Mouse (Mus musculus) midbrain, embryonic 16.5 days (tissue): ENCODE measurements at regions not wholly inside any gene's neighbourhood (a gene's known extent, or its start where the extent isn't known, plus 50 kb on each side); places are given as distances from the start of the nearest gene placed in this dataset.

Source experiments
- ATAC-seq: fragments of 200-750 bp; cut with Nextera tagmentation; 2 replicates; pipeline ENCODE4 v1.8.0; 2017; ENCODE audit warnings: moderate TSS enrichment
- H3K27ac ChIP-seq: fragments of 300-500 bp; sonication (generic); 2 replicates; pipeline ENCODE4 v1.5.1; 2014; ENCODE audit warnings: mild to moderate bottlenecking, low read length, mixed read lengths
- H3K27me3 ChIP-seq: fragments of 300-500 bp; sonication (generic); 2 replicates; pipeline ENCODE4 v1.6.1; 2014; ENCODE audit warnings: low read depth, low read length, mixed read lengths; ENCODE audit not compliant: control insufficient read depth, insufficient read depth
- H3K36me3 ChIP-seq: fragments of 300-500 bp; sonication (generic); 2 replicates; pipeline ENCODE4 v1.6.1; 2014; ENCODE audit warnings: mild to moderate bottlenecking, low read length, moderate library complexity, mixed read lengths; ENCODE audit not compliant: control insufficient read depth, insufficient read depth
- H3K4me1 ChIP-seq: fragments of 300-500 bp; sonication (generic); 2 replicates; pipeline ENCODE4 v1.6.1; 2014; ENCODE audit warnings: mild to moderate bottlenecking, low read length, mixed read lengths; ENCODE audit not compliant: control insufficient read depth, insufficient read depth
- H3K4me2 ChIP-seq: fragments of 300-500 bp; sonication (generic); 2 replicates; pipeline ENCODE4 v1.6.1; 2014; ENCODE audit warnings: mild to moderate bottlenecking, low read length, mixed read lengths
- H3K4me3 ChIP-seq: fragments of 300-500 bp; sonication (generic); 2 replicates; pipeline ENCODE4 v1.5.1; 2014; ENCODE audit warnings: low read depth, mild to moderate bottlenecking, low read length, moderate library complexity, mixed read lengths
- H3K9ac ChIP-seq: fragments of 300-500 bp; sonication (generic); 2 replicates; pipeline ENCODE4 v1.6.1; 2014; ENCODE audit warnings: low read depth, low read length, mixed read lengths
- H3K9me3 ChIP-seq: fragments of 300-500 bp; sonication (generic); replicated peaks from 2 replicates; pipeline ENCODE4 v1.6.1; 2014; ENCODE audit warnings: mild to moderate bottlenecking, low read length, mixed read lengths; ENCODE audit not compliant: control insufficient read depth, poor library complexity, severe bottlenecking
- WGBS: fragments of 180-500 bp; shearing (Covaris S2); extraction: QIAGEN DNeasy Blood & Tissue Kit; methylation state at CpG from one replicate; pipeline ENCODE4 v1.1.7; 2014; 5-methylcytosine and 5-hydroxymethylcytosine counted together

DNA sequence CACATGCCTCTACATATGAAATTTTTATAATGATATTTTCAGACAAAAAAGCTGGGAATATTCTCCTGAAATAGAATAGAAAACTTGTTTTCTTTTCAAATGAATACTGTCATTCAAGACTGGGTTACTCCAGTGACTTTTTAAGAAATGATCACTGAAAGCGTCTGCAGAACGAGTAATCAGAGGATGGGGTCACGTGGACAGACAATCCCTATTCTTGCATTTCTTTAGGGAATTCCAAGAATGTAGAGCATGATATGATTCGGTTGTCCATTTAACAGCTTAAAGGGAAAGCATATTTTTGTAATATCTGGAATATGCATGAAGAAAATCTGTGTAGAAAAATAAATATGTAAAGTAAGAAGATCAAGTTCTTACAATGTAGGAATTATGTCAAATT lies 65.6 kb downstream of the 4933402N22Rik start:
- Histone ChIP-seq H3K4me1 (no peaks in the 10 kb centered on the region), H3K9me3 (no peaks in the 10 kb centered on the region), H3K27me3 (no peaks in the 10 kb centered on the region), H3K9ac (no peak overlapping the region), H3K27ac (no peak overlapping the region), H3K36me3 (no peaks in the 10 kb centered on the region), H3K4me3 (no peak overlapping the region), H3K4me2 (no peak overlapping the region)
- 66% methylated on average over 4 of the region's 4 CpGs for WGBS
- ATAC-seq = no peak

DNA sequence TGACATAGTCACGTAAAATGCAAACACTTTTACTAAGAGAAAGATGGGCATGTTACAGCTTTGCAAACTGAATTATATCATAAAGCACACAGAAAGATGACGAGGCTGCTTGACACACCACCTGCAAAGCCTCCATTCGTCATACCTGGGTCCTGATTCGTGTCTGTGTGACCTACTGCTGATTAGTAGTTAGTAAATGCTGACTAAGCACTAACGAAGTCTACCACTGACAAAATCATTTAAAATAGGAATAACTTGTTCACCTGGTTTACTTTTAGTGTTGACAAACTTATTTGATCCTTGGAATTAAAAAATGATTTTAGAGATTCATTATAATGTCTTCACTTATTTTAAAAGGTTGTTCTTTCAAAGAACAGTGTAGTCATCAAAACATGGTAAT lies 71.3 kb downstream of the 4933402N22Rik start:
- no peak overlapping the region for H3K4me3 ChIP-seq
- ATAC-seq = no peak

DNA sequence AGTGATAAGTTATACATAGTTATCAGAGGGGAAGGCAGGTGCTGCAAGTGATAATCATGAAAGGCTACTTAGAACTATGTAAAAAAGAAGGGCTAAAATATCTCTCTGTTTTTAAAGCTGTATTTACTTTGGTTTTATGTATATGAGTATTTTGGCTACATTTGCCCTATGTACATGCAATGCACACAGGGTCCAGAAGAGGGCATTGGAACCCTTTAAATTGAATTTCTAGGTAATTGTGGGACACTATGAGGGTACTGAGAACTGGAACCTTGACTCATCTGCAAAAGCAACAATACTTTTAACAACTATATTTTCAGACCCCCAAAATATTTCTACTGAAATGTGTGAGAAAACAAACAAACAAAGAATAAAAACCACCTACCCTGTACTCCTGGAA lies 82.9 kb downstream of the 4933402N22Rik start:
- no peak overlapping the region for H3K4me2 ChIP-seq
- ATAC-seq = no peak

More for the DNA sequence above, 71.3 kb downstream of the 4933402N22Rik start:
- Histone ChIP-seq H3K9ac (no peak overlapping the region), H3K27ac (no peak overlapping the region), H3K36me3 (no peaks in the 10 kb centered on the region), H3K4me2 (no peak overlapping the region), H3K4me1 (no peaks in the 10 kb centered on the region), H3K9me3 (no peaks in the 10 kb centered on the region), H3K27me3 (no peaks in the 10 kb centered on the region)
- WGBS = 90% methylated on average over 5 of the region's 5 CpGs

GRCm38 (mm10) chr5:12006473-12006872 lies 88.6 kb downstream of the 4933402N22Rik start:
- Histone ChIP-seq H3K9ac (no peak overlapping the region), H3K9me3 (no peaks in the 10 kb centered on the region), H3K4me3 (no peak overlapping the region), H3K4me1 (no peaks in the 10 kb centered on the region), H3K27ac (no peak overlapping the region), H3K36me3 (no peaks in the 10 kb centered on the region), H3K27me3 (no peaks in the 10 kb centered on the region), H3K4me2 (no peak overlapping the region)
- WGBS = 93% methylated on average over 3 of the region's 3 CpGs
- no peak for ATAC-seq

More for the DNA sequence above, 82.9 kb downstream of the 4933402N22Rik start:
- H3K4me1 ChIP-seq = no peaks in the 10 kb centered on the region
- H3K27me3 ChIP-seq = no peaks in the 10 kb centered on the region
- H3K4me3 ChIP-seq = no peak overlapping the region
- no peaks in the 10 kb centered on the region for H3K9me3 ChIP-seq
- H3K27ac ChIP-seq = no peak overlapping the region
- no peaks in the 10 kb centered on the region for H3K36me3 ChIP-seq
- no peak overlapping the region for H3K9ac ChIP-seq

DNA sequence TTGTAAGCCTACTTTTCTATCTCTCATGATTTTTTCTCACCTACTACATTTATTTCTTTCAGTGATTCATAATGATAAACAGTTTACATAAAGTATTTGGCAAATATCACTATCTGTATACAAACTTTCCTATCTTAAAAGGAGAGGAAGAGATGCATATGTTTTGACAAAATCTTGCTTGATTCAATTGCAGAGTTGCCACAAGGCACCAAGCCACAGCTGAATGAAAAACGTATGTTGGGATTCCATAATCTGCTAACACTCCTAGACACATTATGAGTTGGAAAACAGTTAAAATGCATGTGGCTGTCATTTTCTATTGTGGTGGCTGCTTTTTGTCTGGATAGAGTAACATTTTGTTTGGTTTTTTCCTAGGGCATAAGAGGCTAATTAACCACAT lies 98.5 kb downstream of the 4933402N22Rik start:
- 82% methylated on average over 1 of the region's 1 CpGs for WGBS
- H3K27ac ChIP-seq = no peak overlapping the region
- no peak for ATAC-seq
- H3K9ac ChIP-seq = no peak overlapping the region
- no peak overlapping the region for H3K4me2 ChIP-seq
- no peaks in the 10 kb centered on the region for H3K4me1 ChIP-seq
- H3K27me3 ChIP-seq = no peaks in the 10 kb centered on the region
- no peak overlapping the region for H3K4me3 ChIP-seq
- H3K9me3 ChIP-seq = no peaks in the 10 kb centered on the region
- H3K36me3 ChIP-seq = no peaks in the 10 kb centered on the region

DNA sequence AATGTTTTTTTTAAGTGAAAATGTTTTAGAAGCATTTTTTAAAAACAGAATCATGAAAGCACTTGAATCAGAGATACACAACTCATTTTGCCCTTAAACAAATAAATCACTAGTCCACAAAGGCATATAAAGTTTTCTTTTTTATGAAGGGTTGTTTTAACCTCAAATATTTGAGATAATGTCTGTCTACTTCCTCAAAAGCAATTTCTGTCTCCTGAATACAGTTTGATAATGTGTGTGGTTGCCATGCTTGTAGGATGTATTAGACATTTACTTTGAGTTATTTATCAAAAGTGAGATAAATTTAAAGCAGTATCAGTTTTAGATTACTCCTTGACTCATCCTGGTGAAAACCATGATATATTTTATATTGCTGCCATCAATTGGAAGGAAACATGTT lies 102.6 kb downstream of the 4933402N22Rik start:
- no peaks in the 10 kb centered on the region for H3K36me3 ChIP-seq
- ATAC-seq = no peak
- H3K4me1 ChIP-seq = no peaks in the 10 kb centered on the region
- H3K4me3 ChIP-seq = no peak overlapping the region
- H3K27me3 ChIP-seq = no peaks in the 10 kb centered on the region
- H3K9me3 ChIP-seq = no peaks in the 10 kb centered on the region
- no peak overlapping the region for H3K27ac ChIP-seq
- no peak overlapping the region for H3K9ac ChIP-seq
- no peak overlapping the region for H3K4me2 ChIP-seq

GRCm38 (mm10) chr5:12024705-12025383 lies 107.0 kb downstream of the 4933402N22Rik start:
- Histone ChIP-seq H3K4me1 (no peaks in the 10 kb centered on the region), H3K4me2 (no peak overlapping the region), H3K27me3 (no peaks in the 10 kb centered on the region), H3K4me3 (no peak overlapping the region), H3K36me3 (no peaks in the 10 kb centered on the region), H3K9ac (no peak overlapping the region), H3K9me3 (no peaks in the 10 kb centered on the region), H3K27ac (no peak overlapping the region)
- no peak for ATAC-seq

DNA sequence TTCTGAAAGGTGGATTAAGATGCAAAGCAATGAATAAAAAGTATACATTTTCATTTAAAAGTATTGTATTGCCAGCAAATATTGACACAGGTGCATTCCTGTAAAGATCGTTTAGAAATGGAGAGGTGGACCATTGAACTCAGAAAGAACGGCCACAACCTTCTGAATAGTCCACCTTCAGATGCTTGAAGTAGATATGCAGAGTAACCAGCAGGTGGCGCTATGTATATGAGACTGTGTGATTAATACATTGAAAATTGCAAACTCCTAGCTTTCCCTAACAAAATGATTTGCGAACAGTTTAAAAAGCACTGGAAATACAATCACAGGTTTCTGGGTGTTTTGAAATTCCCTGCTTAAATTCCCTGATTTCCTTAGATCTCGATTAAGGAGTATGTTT lies 112.2 kb downstream of the 4933402N22Rik start:
- Histone ChIP-seq H3K27ac (no peak overlapping the region), H3K4me3 (no peak overlapping the region), H3K27me3 (no peaks in the 10 kb centered on the region), H3K36me3 (no peaks in the 10 kb centered on the region), H3K4me1 (no peaks in the 10 kb centered on the region), H3K4me2 (no peak overlapping the region), H3K9me3 (no peaks in the 10 kb centered on the region), H3K9ac (no peak overlapping the region)
- peak; percentile 75 for ATAC-seq
- WGBS = 17% methylated on average over 5 of the region's 5 CpGs

- H3K27me3 ChIP-seq = no peaks in the 10 kb centered on the region
- ATAC-seq = no peak
- no peak overlapping the region for H3K9ac ChIP-seq
- H3K4me3 ChIP-seq = no peak overlapping the region
- H3K9me3 ChIP-seq = 0 out of 2 replicates have a peak, but pooled peaks cover 4% of the 10 kb centered on the region
- no peaks in the 10 kb centered on the region for H3K36me3 ChIP-seq
- H3K27ac ChIP-seq = no peak overlapping the region
- H3K4me1 ChIP-seq = no peaks in the 10 kb centered on the region
- WGBS = 82% methylated on average over 1 of the region's 1 CpGs
- H3K4me2 ChIP-seq = no peak overlapping the region
These were observed 132.0 kb downstream of the 4933402N22Rik start for GRCm38 (mm10) chr5:12049806-12050205.
